Mouse (Mus musculus) embryonic stem cell, embryonic (primary cell): ENCODE measurements at regions not wholly inside any gene's neighbourhood (a gene's known extent, or its start where the extent isn't known, plus 50 kb on each side); places are given as distances from the start of the nearest gene placed in this dataset.

Experiments used
- CTCF ChIA-PET, 4 experiments: fragments of 300-600 bp in 2 of 4; fragments of 350-600 bp in 2 of 4; sonication (Branson Sonifier 250); formaldehyde crosslinking; loops; one replicate each; lab custom pipeline; 2022; ENCODE audit warnings: inconsistent platforms in 2 of 4; lab: Charles Lee
- POLR2A ChIA-PET, 4 experiments: fragments of 300-600 bp in 2 of 4; fragments of 350-600 bp in 2 of 4; sonication (Branson Sonifier 250); formaldehyde crosslinking; loops; one replicate each; lab custom pipeline; 2022; ENCODE audit warnings: antibody characterized with exemption in 4 of 4, inconsistent platforms in 1 of 4; lab: Charles Lee

DNA sequence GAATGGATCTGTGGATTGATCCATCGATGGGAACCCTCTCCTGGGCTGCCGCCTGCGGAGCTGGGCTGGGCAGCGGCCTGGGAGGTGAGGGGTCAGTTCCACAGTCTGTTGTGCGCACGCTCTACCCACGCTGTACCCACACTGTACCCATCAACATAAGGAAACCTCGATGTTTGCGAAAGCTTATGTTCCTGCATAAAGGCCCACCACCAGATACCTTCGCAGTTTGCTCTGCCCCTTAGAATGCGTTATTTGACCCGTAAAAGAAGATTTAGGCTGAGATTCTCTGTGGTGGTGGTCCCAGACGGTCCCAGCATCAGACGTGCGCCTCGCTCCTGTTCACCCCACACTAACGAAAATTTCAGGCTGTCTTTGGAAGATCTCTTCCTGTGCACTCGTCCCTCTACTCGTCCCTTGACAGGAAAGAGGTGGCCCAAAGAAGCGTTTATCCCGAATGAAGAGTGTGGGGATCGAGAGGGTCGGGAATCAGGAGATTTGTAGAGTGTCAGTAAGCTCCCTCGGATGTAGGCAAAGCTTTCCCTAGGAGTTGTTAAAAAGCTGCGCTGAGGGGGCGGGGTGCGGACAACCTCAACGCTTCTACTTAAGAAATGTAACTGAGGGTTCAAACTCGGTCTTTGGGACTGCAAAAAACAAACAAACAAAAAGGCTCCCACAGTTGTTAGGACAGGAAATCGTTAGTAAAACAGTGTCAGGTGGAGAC lies 123.9 kb downstream of the Tmem161b start:
- POLR2A ChIA-PET = no interaction called here
- CTCF ChIA-PET = no interaction called here

GRCm38 (mm10) chr13:84346569-84346968 lies 124.5 kb downstream of the Tmem161b start:
- ChIA-PET POLR2A (no interaction called here), CTCF (no interaction called here)

DNA sequence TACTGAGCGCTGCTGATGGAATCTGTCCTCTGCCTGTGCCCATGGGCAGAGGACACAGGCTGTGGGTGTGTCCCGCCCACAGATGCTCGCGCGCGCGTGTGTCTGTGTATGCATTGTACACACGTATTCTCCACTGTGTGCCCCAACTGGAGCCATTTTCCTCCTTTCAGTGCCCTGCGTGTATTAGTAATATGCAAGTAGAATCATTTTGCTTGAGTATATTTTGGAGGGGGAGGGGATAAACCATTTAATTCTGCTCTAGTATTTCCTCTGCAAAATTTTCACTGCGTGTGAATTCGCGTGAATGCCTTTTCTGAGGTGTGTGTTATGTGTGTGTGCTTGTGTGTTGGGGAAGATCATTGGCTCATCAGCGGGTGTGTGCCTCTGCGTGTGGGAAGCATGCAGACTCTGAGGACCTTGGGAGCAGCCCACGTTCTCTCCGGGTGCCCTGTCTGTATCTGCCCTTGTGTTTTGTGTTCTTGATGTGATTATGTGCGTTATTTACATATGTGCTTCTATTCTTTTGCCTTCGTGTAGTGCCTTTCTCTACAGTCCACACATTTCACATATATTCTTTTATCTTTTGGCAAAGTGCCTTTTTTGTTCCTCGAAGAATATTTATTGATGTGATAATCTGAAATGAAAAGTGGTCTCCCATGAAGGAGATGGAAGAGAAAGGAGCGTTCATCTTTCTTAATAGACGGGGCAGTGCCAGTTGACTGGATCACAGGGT lies 125.3 kb downstream of the Tmem161b start:
- ChIA-PET POLR2A (interaction anchor here in 2 of 4 experiments (0.6 to 1.0 kb wide), 4 partner anchors 19 to 125 kb away, joined by 3 to 4 read pairs (median 3); partner anchors contain the start of gene Tmem161b (in 2 of the 2)), CTCF (no interaction called here)

- ChIA-PET CTCF (interaction anchor here in 2 of 4 experiments (0.6 to 0.8 kb wide), 3 partner anchors 111 to 633 kb away, joined by 4 to 11 read pairs (median 6); no protein-coding TSS in a partner anchor), POLR2A (interaction anchor here in 3 of 4 experiments (0.6 to 1.0 kb wide), 7 partner anchors 18 to 352 kb away, joined by 3 to 7 read pairs (median 3); partner anchors contain the start of gene Tmem161b (in 2 of the 3))
These were observed 126.0 kb downstream of the Tmem161b start for GRCm38 (mm10) chr13:84347914-84348700.

DNA sequence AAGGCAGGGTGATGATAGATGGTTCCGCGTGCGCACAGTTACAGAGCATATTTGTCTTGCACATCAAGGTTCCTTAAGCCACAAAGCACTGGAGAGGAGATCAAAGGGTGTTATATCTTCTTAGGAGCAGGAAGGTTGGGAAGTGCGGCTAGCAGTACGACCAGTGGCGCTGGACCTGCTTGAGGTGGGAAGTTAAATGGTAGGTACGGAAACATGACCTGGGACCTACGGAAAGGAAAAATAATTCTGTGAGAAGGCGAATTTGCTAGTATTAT lies 126.5 kb downstream of the Tmem161b start:
- ChIA-PET CTCF (interaction anchor here in 2 of 4 experiments (0.6 to 0.8 kb wide), 3 partner anchors 111 to 634 kb away, joined by 4 to 11 read pairs (median 6); no protein-coding TSS in a partner anchor), POLR2A (interaction anchor here in 3 of 4 experiments (0.6 to 1.6 kb wide), 8 partner anchors 13 to 351 kb away, joined by 3 to 7 read pairs (median 3); partner anchors contain the start of gene Tmem161b (in 2 of the 3))

DNA sequence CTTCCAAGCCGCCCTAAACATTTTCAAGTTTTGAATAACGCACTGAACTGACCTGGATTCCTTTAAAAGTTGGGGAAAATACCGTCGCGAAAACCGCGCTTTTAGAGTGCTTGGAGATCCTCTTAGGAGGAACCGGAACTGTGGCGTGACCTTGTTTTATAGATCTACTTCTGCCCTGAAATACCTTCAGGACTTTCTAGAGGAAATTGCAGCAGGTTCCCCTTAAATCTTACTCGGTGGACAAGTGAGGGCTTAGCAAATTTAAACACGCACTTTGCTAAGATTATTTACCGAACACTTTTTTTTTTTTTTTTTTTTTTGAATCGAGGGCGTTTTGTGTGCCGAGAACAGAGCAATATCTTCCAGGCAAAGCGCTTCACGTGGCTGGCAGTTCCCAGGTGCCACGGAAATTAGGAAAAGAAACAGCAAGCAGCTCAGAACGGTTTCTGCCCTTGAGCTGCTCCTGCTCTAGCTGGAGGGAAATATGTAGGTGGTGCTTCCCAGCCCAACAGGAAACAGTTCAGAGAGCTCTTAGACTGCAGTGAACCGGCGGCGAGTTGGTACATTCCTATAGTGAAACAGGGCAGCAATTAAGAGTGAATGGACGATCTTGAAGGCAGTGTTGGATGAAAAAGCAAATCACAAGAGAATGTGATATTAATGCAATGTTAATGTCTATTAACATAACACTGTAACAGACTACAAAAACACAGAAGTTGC lies 127.1 kb downstream of the Tmem161b start:
- POLR2A ChIA-PET = interaction anchor here in 3 of 4 experiments (0.7 to 1.6 kb wide), 13 partner anchors 12 to 746 kb away, joined by 3 to 14 read pairs (median 4); partner anchors contain the start of gene Tmem161b (in 1 of the 3)
- CTCF ChIA-PET = interaction anchor here in 1 of 4 experiments (0.7 kb wide), 1 partner anchor 634 kb away, joined by 3 read pairs; no protein-coding TSS in a partner anchor

DNA sequence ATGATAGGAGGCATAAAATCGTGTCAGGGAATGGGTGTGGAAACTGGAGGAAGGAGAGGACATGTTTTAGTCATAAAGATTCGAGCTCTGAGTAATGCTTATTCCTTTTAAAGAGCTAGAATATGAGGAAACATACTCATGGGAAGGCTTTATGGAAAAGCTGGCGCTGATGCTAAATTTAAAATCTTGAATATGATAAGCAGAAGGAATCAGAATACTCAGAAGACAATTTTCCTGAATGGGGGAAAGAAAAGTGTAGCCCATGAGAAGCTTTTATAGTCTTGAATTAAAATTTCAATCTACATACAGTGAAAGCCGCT lies 127.6 kb downstream of the Tmem161b start:
- CTCF ChIA-PET = interaction anchor here in 1 of 4 experiments (0.7 kb wide), 1 partner anchor 635 kb away, joined by 3 read pairs; no protein-coding TSS in a partner anchor
- POLR2A ChIA-PET = interaction anchor here in 3 of 4 experiments (0.7 to 1.6 kb wide), 13 partner anchors 12 to 745 kb away, joined by 3 to 14 read pairs (median 4); partner anchors contain the start of gene Tmem161b (in 1 of the 3)

GRCm38 (mm10) chr13:84350791-84351190 lies 128.7 kb downstream of the Tmem161b start:
- CTCF ChIA-PET = no interaction called here
- POLR2A ChIA-PET = interaction anchor here in 1 of 4 experiments (0.5 kb wide), 1 partner anchor 23 kb away, joined by 5 read pairs; no protein-coding TSS in a partner anchor

GRCm38 (mm10) chr13:84356455-84356854 lies 134.4 kb downstream of the Tmem161b start:
- CTCF ChIA-PET = no interaction called here
- POLR2A ChIA-PET = no interaction called here

GRCm38 (mm10) chr13:84360536-84360935 lies 138.4 kb downstream of the Tmem161b start:
- CTCF ChIA-PET = no interaction called here

GRCm38 (mm10) chr13:84364069-84364468 lies 142.0 kb downstream of the Tmem161b start:
- ChIA-PET CTCF (no interaction called here), POLR2A (interaction anchor here in 2 of 4 experiments (1.1 to 1.4 kb wide), 2 partner anchors 14 to 15 kb away, joined by 3 read pairs; no protein-coding TSS in a partner anchor)

More at GRCm38 (mm10) chr13:84360536-84360935, 138.4 kb downstream of the Tmem161b start:
- POLR2A ChIA-PET = no interaction called here

DNA sequence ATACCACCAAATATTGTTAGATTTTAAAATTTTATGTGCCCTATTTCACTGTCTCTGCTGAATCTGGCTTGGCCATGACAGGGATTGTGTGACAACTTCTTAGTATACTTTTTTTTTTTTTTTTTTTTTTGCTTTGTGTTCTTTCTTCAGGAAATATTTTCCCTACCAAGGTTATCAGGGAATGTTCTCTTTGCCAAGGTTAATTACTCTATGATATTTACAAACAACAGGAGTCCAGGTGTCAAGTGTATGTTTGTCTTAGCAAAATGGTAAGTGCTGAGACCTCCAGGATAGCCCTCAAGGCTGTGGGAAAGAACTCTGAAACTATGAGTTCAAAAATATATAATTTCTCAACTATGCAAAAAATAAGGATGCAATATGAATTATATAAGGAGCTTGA lies 143.4 kb downstream of the Tmem161b start:
- ChIA-PET POLR2A (interaction anchor here in 2 of 4 experiments (0.7 to 1.7 kb wide), 8 partner anchors 14 to 634 kb away, joined by 3 to 5 read pairs (median 3); no protein-coding TSS in a partner anchor), CTCF (interaction anchor here in 1 of 4 experiments (1.3 kb wide), 1 partner anchor 651 kb away, joined by 9 read pairs; no protein-coding TSS in a partner anchor)

- ChIA-PET POLR2A (interaction anchor here in 2 of 4 experiments (0.8 to 1.7 kb wide), 6 partner anchors 14 to 635 kb away, joined by 3 to 5 read pairs (median 4); no protein-coding TSS in a partner anchor), CTCF (interaction anchor here in 1 of 4 experiments (1.3 kb wide), 1 partner anchor 651 kb away, joined by 9 read pairs; no protein-coding TSS in a partner anchor)
These were observed 143.9 kb downstream of the Tmem161b start for GRCm38 (mm10) chr13:84366017-84366416.

GRCm38 (mm10) chr13:84366839-84367238 lies 144.7 kb downstream of the Tmem161b start:
- ChIA-PET CTCF (no interaction called here), POLR2A (interaction anchor here in 2 of 4 experiments (1.4 to 1.7 kb wide), 2 partner anchors 15 to 17 kb away, joined by 3 to 5 read pairs; no protein-coding TSS in a partner anchor)

- ChIA-PET CTCF (no interaction called here), POLR2A (interaction anchor here in 1 of 4 experiments (1.1 kb wide), 1 partner anchor 83 kb away, joined by 3 read pairs; no protein-coding TSS in a partner anchor)
These were observed 146.1 kb downstream of the Tmem161b start for GRCm38 (mm10) chr13:84368225-84368624.

GRCm38 (mm10) chr13:84374711-84375257 lies 152.7 kb downstream of the Tmem161b start:
- ChIA-PET CTCF (no interaction called here), POLR2A (interaction anchor here in 3 of 4 experiments (0.5 to 0.7 kb wide), 4 partner anchors 11 to 562 kb away, joined by 3 to 8 read pairs (median 4); no protein-coding TSS in a partner anchor)

GRCm38 (mm10) chr13:84375941-84376340 lies 153.8 kb downstream of the Tmem161b start:
- CTCF ChIA-PET = interaction anchor here in 2 of 4 experiments (0.6 to 0.7 kb wide), 2 partner anchors 45 to 75 kb away, joined by 3 read pairs; no protein-coding TSS in a partner anchor

More at GRCm38 (mm10) chr13:84375941-84376340, 153.8 kb downstream of the Tmem161b start:
- POLR2A ChIA-PET = interaction anchor here in 3 of 4 experiments (0.6 to 0.7 kb wide), 4 partner anchors 20 to 516 kb away, joined by 3 to 8 read pairs (median 4); no protein-coding TSS in a partner anchor
